Mouse (Mus musculus) small intestine, adult 2 months (tissue): ENCODE results near the gene Ogg1. TPM values are rescaled to one million over a fixed set of nuclear protein-coding genes. Genes with fewer than 3 reads are reported as not detected.

Source experiments
- H3K27ac ChIP-seq: fragments of 200-500 bp; 2 replicates; pipeline ENCODE4 v1.5.1; 2012; ENCODE audit warnings: low read depth, low read length, control low read depth, inconsistent platforms; ENCODE audit not compliant: insufficient read depth
- H3K27me3 ChIP-seq: fragments of 200-500 bp; 2 replicates; pipeline ENCODE4 v1.6.1; 2012; ENCODE audit warnings: mild to moderate bottlenecking, moderate library complexity, low read length, inconsistent platforms; ENCODE audit not compliant: control insufficient read depth, insufficient read depth
- H3K36me3 ChIP-seq: fragments of 200-500 bp; 2 replicates; pipeline ENCODE4 v1.6.1; 2012; ENCODE audit warnings: mild to moderate bottlenecking, low read length, control low read depth, inconsistent platforms; ENCODE audit not compliant: control insufficient read depth, insufficient read depth
- H3K4me1 ChIP-seq: fragments of 200-500 bp; 2 replicates; pipeline ENCODE4 v1.6.1; 2012; ENCODE audit warnings: low read length, inconsistent platforms, mixed read lengths; ENCODE audit not compliant: control insufficient read depth, insufficient read depth, insufficient read length
- H3K4me3 ChIP-seq: fragments of 200-500 bp; 2 replicates; pipeline ENCODE4 v1.5.1; 2012; ENCODE audit warnings: low read depth, mild to moderate bottlenecking, control low read depth, inconsistent platforms, low read length, moderate library complexity
- CTCF ChIP-seq: fragments of 200-500 bp; IDR thresholded peaks from 2 replicates; pipeline ENCODE4 v1.5.1; 2012; ENCODE audit warnings: low read depth, mild to moderate bottlenecking, control low read depth, inconsistent platforms, low read length, moderate library complexity, mixed read lengths; ENCODE audit not compliant: insufficient replicate concordance, insufficient read length; ENCODE audit errors: extremely low read depth
- POLR2A ChIP-seq: fragments of 200-500 bp; IDR thresholded peaks from 2 replicates; pipeline ENCODE4 v1.6.1; 2012; ENCODE audit warnings: low read depth, mild to moderate bottlenecking, control low read depth, inconsistent platforms, low read length, moderate library complexity
- WGBS: fragments of 180-500 bp; shearing (Covaris S2); methylation state at CpG from one replicate; pipeline ENCODE4 v1.1.7; 2018; 5-methylcytosine and 5-hydroxymethylcytosine counted together
- polyA plus RNA-seq: library from polyadenylated mRNA; depleted of rRNA; stranded (reverse); fragments of >200 nt; gene quantifications from 2 replicates; pipeline ENCODE4 v1.2.3, GENCODE M21; 2012; rRNA removed

The Ogg1 gene
- polyA plus RNA-seq = 7.9 and 10.9 TPM in 2 replicates

DNA sequence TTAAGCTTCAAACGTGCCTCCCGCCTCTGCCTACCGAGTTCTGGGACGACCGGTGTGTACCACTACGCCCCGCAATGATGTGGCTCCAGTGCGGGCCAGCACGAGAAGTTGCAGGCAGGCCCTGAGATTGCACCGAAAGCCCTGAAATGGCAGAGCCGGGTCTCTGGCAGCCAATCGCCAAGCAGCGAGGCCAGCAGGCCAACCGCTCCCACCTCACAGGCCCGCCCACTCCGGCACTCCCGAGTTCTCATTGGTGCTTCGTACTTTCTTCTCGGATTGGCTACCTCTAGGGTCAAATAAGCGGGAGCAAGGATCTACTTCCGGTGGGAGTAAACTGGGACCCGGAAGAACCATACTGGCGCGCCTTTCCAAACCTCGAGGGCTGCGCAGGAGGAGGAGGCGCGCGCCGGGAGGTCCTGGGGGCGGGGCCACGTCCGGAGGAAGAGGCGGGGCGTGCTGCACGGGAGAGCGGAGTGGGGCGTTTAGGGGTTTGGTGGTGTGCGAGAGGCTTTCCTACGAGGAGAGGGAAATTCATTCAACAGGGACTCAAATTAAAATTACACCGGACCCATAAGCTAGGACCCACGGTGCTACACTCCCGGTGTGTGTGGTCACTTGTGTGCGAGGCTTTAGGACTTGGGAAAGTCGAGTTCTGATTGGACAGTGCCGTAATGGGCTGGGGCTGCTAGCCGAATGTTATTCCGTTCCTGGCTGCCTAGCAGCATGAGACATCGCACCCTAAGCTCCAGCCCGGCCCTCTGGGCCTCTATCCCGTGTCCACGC is at the start of gene Ogg1:
Gene Ogg1, plus strand, starts transcription at position 440 of the 783 bp plus-strand sequence.
- under 1% methylated on average over 52 of the region's 52 CpGs for WGBS
- H3K27me3 ChIP-seq = no peaks in the 10 kb centered on the region
- TF ChIP-seq POLR2A (peak; percentile 87), CTCF (peak; percentile 14; the same call in 1 of the 2 replicates)

GRCm38 (mm10) chr6:113281676-113282075 is 45.1 kb upstream of the Ogg1 start:
- 66% methylated on average over 6 of the region's 6 CpGs for WGBS
- peaks cover 20% of the 10 kb centered on the region for H3K27me3 ChIP-seq
- no peak overlapping the region for H3K4me3 ChIP-seq
- peaks cover 8% of the 10 kb centered on the region; the same call in 1 of the 2 replicates for H3K36me3 ChIP-seq
- TF ChIP-seq CTCF = no peak
- no peak for TF ChIP-seq POLR2A
- H3K4me1 ChIP-seq = peaks cover 5% of the 10 kb centered on the region
- H3K27ac ChIP-seq = no peak overlapping the region

More for the DNA sequence above, at the start of gene Ogg1:
- Histone ChIP-seq H3K4me3 (peak within 1 kb of the TSS; percentile 85), H3K27ac (peak within 1 kb of the TSS; percentile 74), H3K36me3 (peaks cover 27% of the 10 kb centered on the region), H3K4me1 (peaks cover 6% of the 10 kb centered on the region; the same call in 1 of the 2 replicates)

DNA sequence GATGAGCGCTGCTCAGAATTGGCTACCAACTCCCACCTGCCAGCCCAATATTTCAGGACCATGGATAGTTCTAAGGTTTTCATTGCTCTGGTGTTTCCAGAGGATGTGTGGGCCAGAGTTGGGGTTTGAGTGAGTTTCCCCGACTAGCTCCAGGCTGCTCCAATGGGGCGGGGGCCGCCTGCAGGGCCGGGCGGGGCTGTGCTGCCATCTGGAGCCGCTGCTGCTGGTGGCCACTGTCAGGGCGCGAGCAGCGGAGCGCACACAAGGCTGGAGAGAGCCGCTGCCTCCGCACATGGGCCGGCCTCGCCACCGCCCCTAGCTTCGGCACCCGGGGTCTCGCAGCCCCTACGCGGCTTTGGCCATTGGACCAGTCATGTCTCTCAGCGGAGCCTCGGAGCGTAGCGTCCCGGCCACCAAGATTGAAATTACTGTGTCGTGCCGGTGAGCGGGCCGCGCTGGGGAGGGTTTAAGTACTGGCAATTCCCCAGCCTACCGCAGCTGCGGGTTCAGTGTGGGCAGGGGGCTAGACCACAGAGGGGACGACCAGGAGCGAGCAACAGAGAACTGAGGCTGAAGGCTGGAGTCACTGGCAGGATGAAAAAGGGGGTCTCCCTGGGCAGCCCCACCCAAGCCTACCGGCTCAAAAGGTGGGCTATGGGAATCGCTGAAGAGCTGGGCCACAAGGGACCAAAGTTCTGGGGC is 44.5 kb upstream of the Ogg1 start, which contains the start of gene Cpne9:
Gene Cpne9, plus strand, starts transcription at position 207 of the 702 bp plus-strand sequence.
- peak within 1 kb of the TSS; percentile 25 for H3K4me3 ChIP-seq

DNA sequence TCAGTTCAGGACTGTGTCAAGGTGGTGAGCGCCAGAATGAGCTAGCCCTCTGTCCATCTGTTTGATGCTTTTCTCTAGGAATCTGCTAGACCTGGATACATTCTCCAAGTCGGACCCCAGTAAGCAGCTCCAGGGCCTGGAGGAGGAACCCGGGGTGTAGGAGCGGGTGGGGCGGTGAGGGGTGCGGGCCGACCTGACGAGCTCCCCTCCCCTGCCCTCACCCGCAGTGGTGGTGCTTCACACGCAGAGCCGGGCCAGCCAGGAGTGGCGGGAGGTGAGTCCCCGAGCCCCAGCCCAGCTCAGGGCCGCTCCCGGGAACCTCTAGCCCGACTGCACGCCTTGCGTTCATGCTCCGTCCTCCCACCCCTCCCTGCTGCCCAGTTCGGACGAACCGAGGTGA is 43.8 kb upstream of the Ogg1 start:
- H3K27ac ChIP-seq = no peak overlapping the region
- peak overlapping the region; percentile 25 for H3K4me3 ChIP-seq
- TF ChIP-seq CTCF = no peak
- TF ChIP-seq POLR2A = no peak
- H3K4me1 ChIP-seq = peaks cover 5% of the 10 kb centered on the region
- peaks cover 4% of the 10 kb centered on the region; the same call in 1 of the 2 replicates for H3K36me3 ChIP-seq
- H3K27me3 ChIP-seq = peaks cover 20% of the 10 kb centered on the region
- WGBS = 2% methylated on average over 22 of the region's 22 CpGs

More for the DNA sequence above, 44.5 kb upstream of the Ogg1 start, which contains the start of gene Cpne9:
- TF ChIP-seq POLR2A (no peak), CTCF (no peak)
- Histone ChIP-seq H3K27me3 (peaks cover 20% of the 10 kb centered on the region), H3K27ac (no peak within 1 kb of the TSS), H3K4me1 (peaks cover 5% of the 10 kb centered on the region), H3K36me3 (peaks cover 4% of the 10 kb centered on the region; the same call in 1 of the 2 replicates)
- 4% methylated on average over 37 of the region's 37 CpGs for WGBS

- 11% methylated on average over 6 of the region's 6 CpGs for WGBS
- peaks cover 3% of the 10 kb centered on the region; the same call in 1 of the 2 replicates for H3K36me3 ChIP-seq
- peaks cover 5% of the 10 kb centered on the region for H3K4me1 ChIP-seq
- peak overlapping the region; percentile 25 for H3K4me3 ChIP-seq
- no peak overlapping the region for H3K27ac ChIP-seq
- no peak for TF ChIP-seq CTCF
- no peak for TF ChIP-seq POLR2A
- H3K27me3 ChIP-seq = peaks cover 20% of the 10 kb centered on the region
Measured at GRCm38 (mm10) chr6:113283500-113283899, 43.3 kb upstream of the Ogg1 start.

DNA sequence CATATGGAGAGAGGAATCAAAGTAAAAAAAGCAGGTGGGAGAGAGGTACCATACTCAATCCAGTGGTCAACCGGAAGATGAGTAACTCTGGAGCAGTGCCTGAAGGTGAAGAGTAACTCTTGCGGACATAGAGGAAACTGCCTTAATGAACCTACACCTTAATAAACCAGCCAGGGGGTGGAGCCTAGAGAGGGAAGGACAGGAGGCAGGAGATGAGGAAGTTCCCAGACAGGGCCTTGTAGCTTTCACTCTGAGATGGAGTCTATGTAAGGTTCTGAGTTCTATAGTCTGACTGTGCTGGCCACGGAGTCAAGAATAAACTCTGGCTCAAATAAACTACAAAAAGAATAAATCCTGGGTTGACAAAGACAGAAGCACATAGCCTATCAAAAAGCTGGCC is 41.8 kb upstream of the Ogg1 start:
- Histone ChIP-seq H3K27ac (no peak overlapping the region), H3K4me1 (peaks cover 5% of the 10 kb centered on the region), H3K36me3 (no peaks in the 10 kb centered on the region), H3K27me3 (peaks cover 20% of the 10 kb centered on the region), H3K4me3 (no peak overlapping the region)
- WGBS = 62% methylated on average over 3 of the region's 3 CpGs
- no peak for TF ChIP-seq POLR2A
- no peak for TF ChIP-seq CTCF

GRCm38 (mm10) chr6:113286316-113286715 is 40.5 kb upstream of the Ogg1 start:
- Histone ChIP-seq H3K4me3 (no peak overlapping the region), H3K36me3 (no peaks in the 10 kb centered on the region), H3K27me3 (peaks cover 20% of the 10 kb centered on the region), H3K4me1 (peaks cover 5% of the 10 kb centered on the region), H3K27ac (no peak overlapping the region)
- 47% methylated on average over 1 of the region's 1 CpGs for WGBS
- TF ChIP-seq POLR2A (no peak), CTCF (no peak)
